Mouse (Mus musculus): ENCODE measurements around the gene Gm10959. TPM values are rescaled to one million over a fixed set of nuclear protein-coding genes. Genes with fewer than 3 reads are reported as not detected.

The Gm10959 gene
- polyA plus RNA-seq (2017; shearing (Covaris generic)) = not detected

GRCm38 (mm10) chr3:122919260-122919659 lies at the start of gene Gm10959:
TSS of gene Gm10959 (minus strand) at chr3:122919360.

GRCm38 (mm10) chr3:122924009-122924914 lies 5.1 kb upstream of the Gm10959 start, which contains the start of gene 1810037I17Rik:
TSS of gene 1810037I17Rik (plus strand) at chr3:122924203.

GRCm38 (mm10) chr3:122894772-122895171 lies 24.4 kb downstream of the Gm10959 start, which contains the start of gene Fabp2:
TSS of gene Fabp2 (plus strand) at chr3:122895072.

Other genes with a start within 250 kb of the Gm10959 start
- 0.23 TPM for gene Pde5a, start 190.4 kb downstream of the Gm10959 start, polyA plus RNA-seq (2017; shearing (Covaris generic))
- gene Fabp2, start 24.3 kb downstream of the Gm10959 start, polyA plus RNA-seq (2017; shearing (Covaris generic)) = not detected
- gene 1810037I17Rik, start 4.8 kb upstream of the Gm10959 start, polyA plus RNA-seq (2017; shearing (Covaris generic)) = 90.3 TPM
- 17.5 TPM for gene Usp53, start 65.2 kb upstream of the Gm10959 start, polyA plus RNA-seq (2017; shearing (Covaris generic))
- 0.12 TPM for gene Myoz2, start 115.7 kb upstream of the Gm10959 start, polyA plus RNA-seq (2017; shearing (Covaris generic))

All from CD4-positive, CD25-positive, alpha-beta regulatory T cell (primary cell).